In the genomic region with DNA sequence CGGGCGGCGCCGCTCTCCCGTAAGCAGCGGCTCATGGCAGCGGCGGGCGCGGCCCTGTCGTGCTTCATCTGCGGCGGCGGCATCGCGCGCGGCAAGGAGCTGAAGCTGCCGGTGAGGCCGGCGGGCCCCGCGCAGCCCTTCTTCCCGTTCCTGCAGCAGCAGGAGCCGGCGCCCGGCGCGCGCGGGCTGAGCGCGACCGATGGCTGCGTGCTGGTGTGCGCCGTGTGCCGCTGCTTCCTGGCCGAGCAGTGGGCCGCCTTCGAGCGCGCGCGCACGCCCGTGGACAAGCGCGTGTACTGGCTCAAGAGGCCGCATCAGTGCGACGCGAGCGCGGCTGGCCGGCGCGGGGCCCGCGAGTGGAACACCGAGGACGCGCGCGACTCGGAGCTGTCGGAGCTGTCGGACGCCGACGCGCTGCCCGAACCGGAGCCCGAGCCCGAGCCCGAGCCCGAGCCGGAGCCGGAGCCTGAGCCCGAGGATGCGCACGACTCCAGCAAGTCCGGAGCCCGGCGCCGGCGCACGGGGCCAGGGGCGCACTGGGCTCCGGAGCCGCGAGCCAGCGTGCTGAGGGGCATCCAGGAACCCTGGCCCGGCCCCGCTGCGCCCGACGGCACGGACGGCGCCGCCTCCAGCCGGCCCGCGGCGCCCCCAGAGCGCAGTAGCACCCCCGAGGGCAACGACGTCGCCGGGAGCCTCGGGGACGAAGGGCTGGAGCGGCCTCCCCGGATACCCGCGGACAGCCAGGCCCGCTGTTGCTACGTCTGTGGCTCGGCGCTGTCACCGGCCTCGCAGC, we compare ENCODE assay signal across 8 mouse cellular contexts. TPM values are rescaled to one million over a fixed set of nuclear protein-coding genes. Genes with fewer than 3 reads are reported as not detected.
DNase-seq lines count a peak whose midpoint lies in the region; ATAC-seq and TF ChIP-seq lines count a peak whose summit lies in the region.

No protein-coding gene starts in this region.

- 0 out of 2 replicates have a peak overlapping the region, but pooled peaks have one; percentile 17 for H3K27ac ChIP-seq in limb, embryonic 12.5 days
- H3K27ac ChIP-seq in olfactory bulb, adult 2 months (ENCODE audit: insufficient read depth, low read depth, low read length), result peak overlapping the region; percentile 19

- H3K9ac ChIP-seq in limb, embryonic 12.5 days (replicated peaks), result peak overlapping the region; percentile 84

- no peaks in the 10 kb centered on the region for H3K9me3 ChIP-seq in limb, embryonic 12.5 days

- peak overlapping the region; percentile 99 for H3K4me2 ChIP-seq in limb, embryonic 12.5 days

- intact Hi-C loops in heart, postnatal 36 days (cut with DNase I), result no loop called here

- WGBS in limb, embryonic 12.5 days, result under 1% methylated on average over 121 of the region's 125 CpGs
- WGBS in olfactory bulb, adult 2 months, result 2% methylated on average over 124 of the region's 125 CpGs

- H3K27me3 ChIP-seq in limb, embryonic 12.5 days, result peaks cover 8% of the 10 kb centered on the region; the same call in 1 of the 2 replicates

- DNase-seq in cerebellum, adult 18-20 months, result peak; percentile 41 to 63
- DNase-seq in B cell, adult 2 months, result peak; percentile 11 to 21
- peak; percentile 67 to 74 for DNase-seq in cerebellum, postnatal 25 days
- peak; percentile 34 to 59 for DNase-seq in heart, postnatal 36 days

- TF ChIP-seq CTCF in olfactory bulb, adult 2 months (IDR thresholded peaks at IDR 0.05; ENCODE audit: insufficient read depth, low read depth, low read length), result no peak

- ATAC-seq in cerebellum, adult (ENCODE audit: insufficient number of reproducible peaks, low FRiP score, low TSS enrichment), result no peak
- no peak for ATAC-seq in limb, embryonic 12.5 days (ENCODE audit: insufficient number of reproducible peaks, insufficient read depth, low FRiP score, low TSS enrichment, low read depth)
- no peak for ATAC-seq in erythroid progenitor cell, adult 5-6 weeks (replicated peaks; ENCODE audit: low FRiP score, poor library complexity, severe bottlenecking)

- peaks cover 91% of the 10 kb centered on the region for H3K4me1 ChIP-seq in limb, embryonic 12.5 days (replicated peaks)
- H3K4me1 ChIP-seq in olfactory bulb, adult 2 months (ENCODE audit: control insufficient read depth, insufficient read depth, low read length), result peaks cover 83% of the 10 kb centered on the region

- TF ChIP-seq POLR2A in olfactory bulb, adult 2 months (IDR thresholded peaks at IDR 0.05; ENCODE audit: insufficient read depth, low read depth, low read length), result 0 out of 2 replicates have a peak, but pooled peaks have one; percentile 21

- peaks cover 4% of the 10 kb centered on the region; the same call in 1 of the 2 replicates for H3K36me3 ChIP-seq in limb, embryonic 12.5 days

- H3K4me3 ChIP-seq in limb, embryonic 12.5 days (replicated peaks), result peak overlapping the region; percentile 72
- peak overlapping the region; percentile 87 for H3K4me3 ChIP-seq in olfactory bulb, adult 2 months (ENCODE audit: insufficient read depth, low read depth, low read length)

RNA-seq across cellular contexts. Expression of gene Gse1, which starts 0.7 kb away (rescaled TPM):
- total RNA-seq in heart, postnatal 36 days (2021), result 10 to 100 TPM; 21.2 to 26.6 TPM
- 7.6 and 9.1 TPM in 2 replicates for polyA plus RNA-seq in limb, embryonic 12.5 days (2016; fragmentation: Nextera tagmentation; extraction: Ambion mirVana)
- polyA plus RNA-seq in olfactory bulb, adult 2 months (2012; ENCODE audit: insufficient read depth, insufficient read length, low replicate concordance, missing spikeins), result 42.5 and 91.1 TPM in 2 replicates
- 134 and 153 TPM in 2 replicates for total RNA-seq in erythroid progenitor cell, adult 5-6 weeks (2015; ENCODE audit: low replicate concordance)
- total RNA-seq in erythroid progenitor cell, adult 5-6 weeks (2017; ENCODE audit: low replicate concordance), result 105 and 130 TPM in 2 replicates

RNA-seq across cellular contexts. Expression of gene Fam92b, which starts 51.7 kb away (rescaled TPM):
- not detected for total RNA-seq in heart, postnatal 36 days (2021)
- polyA plus RNA-seq in limb, embryonic 12.5 days (2016; fragmentation: Nextera tagmentation; extraction: Ambion mirVana), result not detected in 2 replicates
- polyA plus RNA-seq in olfactory bulb, adult 2 months (2012; ENCODE audit: insufficient read depth, insufficient read length, low replicate concordance, missing spikeins), result not detected in 2 replicates
- total RNA-seq in erythroid progenitor cell, adult 5-6 weeks (2015; ENCODE audit: low replicate concordance), result not detected in 2 replicates
- not detected in 2 replicates for total RNA-seq in erythroid progenitor cell, adult 5-6 weeks (2017; ENCODE audit: low replicate concordance)

Comparison
In these comparisons a context has a peak if more than half of its experiments do, and no peak if none do; other contexts are left out.
1. DNase-seq: peak in every context shown above with its lines; median percentile 70 in cerebellum, postnatal 25 days; 52 in cerebellum, adult 18-20 months; 46 in heart, postnatal 36 days; 16 in B cell, adult 2 months.